Mouse (Mus musculus) cerebellum, postnatal 10 days (tissue): ENCODE measurements around the gene Mindy4.

Experiments
- DNase-seq, 2 experiments: peaks; one replicate each; pipeline ENCODE4 v3.0.0; 2021; ENCODE audit warnings: mixed read lengths in 2 of 2

The Mindy4 gene

DNA sequence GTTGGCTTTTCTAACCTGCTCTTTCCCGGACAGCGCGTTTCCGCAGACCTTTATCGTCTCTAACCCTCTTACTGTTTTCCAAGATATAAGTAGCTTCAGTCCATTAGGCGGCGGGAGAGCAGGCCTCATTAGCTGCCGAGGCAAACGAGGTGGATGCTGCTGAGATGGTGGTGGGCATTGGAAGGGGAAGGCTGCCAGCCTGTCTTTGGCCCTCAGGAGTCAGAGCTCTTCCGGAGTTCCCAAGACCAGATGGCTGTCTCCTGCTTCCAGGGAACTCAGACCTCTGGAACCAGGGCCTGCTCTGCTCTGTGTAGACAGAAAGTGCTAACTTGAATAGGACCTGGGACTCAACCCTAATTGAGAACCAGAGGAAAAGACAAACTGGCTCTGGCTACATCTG is 140.3 kb downstream of the Mindy4 start:
- peak; percentile 41 to 62 for DNase-seq

DNA sequence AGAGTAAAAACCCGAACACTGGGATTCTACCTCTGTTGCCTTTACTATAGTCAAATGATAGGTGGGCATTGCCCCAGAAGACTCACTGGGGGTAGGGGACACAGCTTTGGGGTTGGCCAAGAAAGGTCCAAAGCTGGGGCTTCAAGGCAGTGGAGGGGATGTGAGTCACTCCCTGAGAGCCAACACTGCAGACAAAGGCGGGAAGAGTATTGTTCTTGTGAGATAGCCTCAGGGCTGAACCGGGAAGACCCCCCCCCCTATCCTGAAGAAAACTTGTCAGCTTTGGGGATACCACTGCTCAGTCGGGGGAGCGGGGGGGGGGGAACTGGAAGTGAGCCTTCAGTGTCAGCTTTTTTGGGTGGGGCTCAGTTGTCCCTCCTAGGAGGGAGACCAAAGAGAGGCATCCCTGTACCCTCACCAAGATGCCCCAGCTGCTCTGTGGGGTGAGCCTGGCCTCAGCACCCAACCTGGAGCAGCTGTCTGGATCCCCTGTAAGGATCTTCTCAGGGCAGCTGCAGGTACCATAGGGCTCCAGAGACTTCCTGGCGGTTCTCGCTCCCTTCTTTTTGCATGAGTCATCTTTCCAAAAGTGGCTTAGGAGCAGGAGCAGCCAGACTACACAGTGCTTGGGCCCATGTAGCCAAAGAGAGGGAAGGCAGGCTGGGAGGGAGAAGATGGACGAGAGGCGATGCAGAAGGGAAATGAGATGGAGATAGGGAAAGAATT is 141.3 kb downstream of the Mindy4 start:
- DNase-seq: no peak

DNA sequence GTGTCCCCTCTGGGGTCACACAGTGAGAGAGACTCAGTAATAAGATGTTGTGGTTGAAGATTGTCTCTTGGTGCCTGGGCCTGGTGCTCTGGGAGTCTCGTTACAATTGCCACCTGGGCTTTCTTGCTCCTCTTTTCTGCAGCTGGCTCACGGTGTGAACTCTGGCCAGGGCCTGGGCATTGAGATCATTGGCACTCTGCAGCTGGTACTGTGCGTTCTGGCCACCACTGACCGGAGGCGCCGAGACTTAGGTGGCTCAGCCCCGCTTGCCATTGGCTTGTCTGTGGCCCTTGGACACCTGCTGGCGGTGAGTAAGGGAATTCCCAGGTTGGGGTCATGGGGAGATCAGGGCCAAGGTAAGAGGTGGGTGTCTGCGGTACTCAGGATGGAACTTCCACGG is 142.1 kb downstream of the Mindy4 start:
- no peak for DNase-seq

DNA sequence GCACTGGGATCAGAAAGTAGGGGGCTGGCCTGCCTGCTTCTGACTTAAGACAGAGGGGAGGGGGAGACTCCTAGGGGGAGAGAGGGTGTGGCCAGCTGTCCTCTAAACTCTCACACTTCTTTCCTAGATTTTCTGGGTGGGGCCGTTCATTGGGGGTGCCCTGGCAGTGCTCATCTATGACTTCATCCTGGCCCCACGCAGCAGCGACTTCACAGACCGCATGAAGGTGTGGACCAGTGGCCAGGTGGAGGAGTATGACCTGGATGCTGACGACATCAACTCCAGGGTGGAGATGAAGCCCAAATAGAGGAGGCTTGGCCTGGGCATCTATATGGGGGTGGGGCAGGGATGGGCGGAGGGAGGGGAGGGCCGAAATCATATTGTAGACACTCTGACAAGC is 143.3 kb downstream of the Mindy4 start:
- no peak for DNase-seq

DNA sequence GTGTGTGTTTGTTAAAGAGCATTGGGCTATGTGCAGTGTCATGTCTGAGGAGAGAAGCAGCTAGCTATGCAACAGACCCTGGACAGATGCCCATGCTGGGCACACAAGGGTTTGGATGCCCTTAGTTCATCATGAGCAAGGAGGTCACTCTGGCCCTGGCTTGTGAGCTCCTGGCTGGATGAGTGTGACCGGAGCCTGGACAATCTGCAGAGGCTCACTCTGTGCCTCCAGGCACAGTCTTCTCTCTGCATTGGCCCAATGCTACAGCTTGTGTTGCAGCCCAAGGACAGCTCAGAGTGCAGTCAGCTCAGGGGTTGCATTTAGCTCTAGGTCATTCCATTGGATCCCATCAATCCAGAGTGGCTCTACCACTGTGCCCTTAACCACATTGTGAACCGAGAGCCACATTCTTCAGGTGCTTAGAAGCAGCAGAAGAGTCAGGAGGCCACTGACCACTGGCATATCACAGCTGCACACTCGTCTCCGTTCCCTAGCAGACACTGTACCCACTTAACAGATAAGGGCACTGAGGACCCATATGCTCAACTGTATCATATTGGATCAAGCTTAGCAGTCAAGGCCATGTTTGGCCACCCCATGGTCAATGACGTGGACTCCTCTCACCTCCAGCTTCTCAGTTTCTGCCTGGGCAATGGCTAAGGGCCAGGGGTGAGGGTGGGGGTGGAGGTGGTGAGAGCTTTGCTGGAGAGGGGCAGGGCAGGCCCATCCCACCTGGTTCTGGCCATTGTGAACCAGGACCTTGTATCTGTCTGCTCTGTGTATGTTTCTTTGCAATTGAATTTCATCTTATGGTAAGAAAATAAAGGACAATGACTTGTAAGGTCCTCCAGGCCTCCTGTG is 144.8 kb downstream of the Mindy4 start:
- no peak for DNase-seq

DNA sequence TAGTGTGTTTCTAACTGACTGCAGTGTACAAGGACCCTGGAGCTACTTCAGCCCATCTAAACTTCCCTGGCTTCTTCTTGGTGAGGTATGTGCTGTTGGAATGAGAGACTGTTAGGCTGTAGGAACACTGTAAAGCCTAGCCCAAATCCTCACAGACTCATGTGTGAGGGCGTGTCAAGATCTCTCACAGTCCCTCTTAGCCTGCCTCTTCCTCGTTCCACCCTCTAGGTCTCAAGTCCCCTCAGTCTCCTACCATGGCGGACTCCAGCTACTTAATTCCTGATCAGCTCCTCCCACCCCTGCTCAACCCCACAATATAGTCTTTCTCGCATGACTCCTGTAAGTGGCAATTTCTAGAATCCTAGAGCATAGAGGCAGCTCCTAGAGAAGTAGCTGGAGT is 146.0 kb downstream of the Mindy4 start:
- no peak for DNase-seq

DNA sequence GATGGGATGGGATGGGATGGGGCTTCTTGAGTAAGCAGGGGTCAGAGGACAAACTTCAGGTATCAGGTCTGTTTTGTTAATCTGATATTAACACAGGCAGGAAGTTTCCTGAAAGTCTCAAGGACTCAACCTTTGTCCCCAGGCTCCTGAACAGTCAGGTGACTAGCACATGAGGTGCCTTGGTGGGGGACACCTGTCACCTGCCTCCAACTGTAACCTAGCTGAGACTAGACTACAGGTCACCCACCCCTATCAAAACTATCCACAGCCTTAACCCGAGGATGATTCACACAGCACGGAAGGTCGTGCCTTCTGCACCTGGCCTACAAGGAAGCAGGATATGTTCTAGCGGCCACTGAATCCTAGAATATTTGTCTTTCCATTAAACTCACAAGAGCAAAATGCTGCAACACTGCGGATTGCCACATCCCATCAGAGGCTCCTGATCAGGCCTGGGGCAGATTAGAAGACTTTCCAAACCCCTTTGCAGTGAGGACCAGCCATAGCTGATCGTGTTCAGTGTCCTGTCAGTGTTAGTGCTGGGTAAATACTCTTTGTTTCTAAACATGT is 147.3 kb downstream of the Mindy4 start:
- no peak for DNase-seq

DNA sequence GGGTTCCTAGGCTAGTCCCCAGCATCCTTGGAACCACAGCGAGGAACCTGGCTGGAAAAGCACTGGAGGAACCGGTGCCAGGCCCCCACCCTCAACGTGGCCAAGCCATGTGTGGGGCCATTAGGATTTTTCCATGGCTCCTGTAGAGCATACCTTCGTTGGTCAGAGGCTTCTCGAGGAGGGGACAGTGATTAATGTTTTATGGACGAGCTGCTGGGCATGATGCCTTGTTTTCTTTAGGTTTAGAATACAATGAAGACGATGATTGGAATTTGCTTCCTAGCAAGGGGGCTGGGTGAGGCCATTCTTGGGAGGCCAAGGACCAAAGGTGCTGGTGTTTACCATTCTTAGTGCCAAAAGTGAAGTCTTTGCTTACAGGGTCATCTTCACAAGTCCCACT is 148.5 kb downstream of the Mindy4 start:
- DNase-seq: no peak

DNA sequence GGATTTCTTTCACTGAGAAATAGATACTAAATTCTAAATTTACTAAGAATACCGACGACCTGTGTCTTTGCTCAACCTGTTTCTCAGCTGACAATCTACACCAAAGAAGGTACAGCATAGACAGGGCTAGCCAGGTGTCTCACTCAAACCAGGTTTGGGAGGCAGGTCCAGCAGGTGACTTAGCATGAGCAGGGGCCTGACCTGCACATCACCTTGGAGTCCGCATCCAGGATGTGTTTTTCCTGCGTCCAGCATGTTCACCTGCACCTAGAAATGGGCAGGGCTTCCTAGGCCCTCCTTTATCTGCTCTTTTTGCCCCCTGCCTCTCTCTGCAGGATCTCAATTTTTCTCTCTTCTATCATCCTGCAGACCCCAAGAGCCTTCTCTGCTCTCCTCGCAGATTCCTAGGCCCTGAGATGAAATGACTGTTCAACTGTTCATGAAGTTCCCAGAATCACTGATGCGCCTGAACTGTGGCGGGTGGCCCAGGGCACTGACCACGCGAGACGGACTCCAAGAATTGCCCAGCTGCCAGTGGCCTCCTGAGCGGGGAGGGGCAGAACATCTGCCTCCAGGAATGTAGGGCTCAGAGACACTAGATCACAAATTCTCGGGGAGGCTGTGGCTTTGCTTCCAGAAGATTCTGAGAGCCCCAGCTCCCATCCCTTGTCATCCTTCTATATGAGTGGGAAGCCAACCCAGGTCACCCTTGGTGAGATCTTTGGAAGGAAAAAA is 150.7 kb downstream of the Mindy4 start:
- DNase-seq: no peak

DNA sequence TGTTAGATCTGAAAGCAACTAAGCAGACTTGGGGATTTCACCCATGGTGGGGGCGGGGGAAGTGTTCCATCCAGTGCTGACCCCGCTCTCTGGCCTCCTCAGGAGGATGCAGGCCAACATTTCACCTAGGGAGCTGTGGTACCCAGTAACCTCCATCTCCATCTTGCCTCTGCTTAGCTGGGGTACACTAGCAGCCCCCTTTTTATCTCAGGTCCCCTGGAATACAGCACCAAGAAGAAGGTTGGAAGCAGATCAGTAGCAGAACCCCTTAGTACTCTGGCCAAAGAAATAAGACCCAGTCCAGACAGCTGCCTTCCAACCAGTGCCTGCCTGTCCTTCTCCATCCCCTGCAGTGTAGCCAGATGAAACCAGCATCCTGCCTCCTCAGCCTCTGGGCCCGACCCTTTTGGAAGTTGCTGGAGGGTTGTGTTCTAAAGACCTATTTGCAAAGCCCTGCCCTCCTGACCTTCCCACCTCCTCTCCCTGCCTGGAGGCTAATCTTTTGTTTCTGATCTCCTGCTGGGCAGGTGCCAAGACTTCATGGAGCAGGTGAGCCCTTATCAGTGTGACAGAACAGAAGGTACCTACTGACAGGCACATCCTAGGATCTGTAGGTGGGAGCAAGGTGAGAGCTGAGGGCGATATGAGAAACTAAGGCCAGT is 151.4 kb downstream of the Mindy4 start:
- no peak for DNase-seq

DNA sequence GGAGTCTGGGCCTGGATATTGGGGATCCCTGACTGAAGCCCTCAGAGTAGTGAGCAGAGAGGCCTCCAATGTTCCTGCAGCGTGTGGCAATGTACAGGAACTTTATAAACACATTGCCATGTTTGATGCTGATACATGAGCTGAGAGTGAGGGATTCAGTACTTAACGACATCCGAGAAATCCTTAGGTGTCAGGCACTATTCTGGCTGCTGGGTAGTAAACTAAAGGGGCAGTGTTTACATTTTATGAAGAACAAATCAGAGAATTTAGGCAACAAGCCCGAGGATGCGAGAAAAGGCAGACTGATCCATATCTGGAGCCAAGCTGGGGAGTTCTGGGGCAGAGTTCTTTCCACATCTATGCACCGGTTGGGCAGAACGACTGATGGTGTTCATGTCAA is 152.4 kb downstream of the Mindy4 start:
- no peak for DNase-seq

DNA sequence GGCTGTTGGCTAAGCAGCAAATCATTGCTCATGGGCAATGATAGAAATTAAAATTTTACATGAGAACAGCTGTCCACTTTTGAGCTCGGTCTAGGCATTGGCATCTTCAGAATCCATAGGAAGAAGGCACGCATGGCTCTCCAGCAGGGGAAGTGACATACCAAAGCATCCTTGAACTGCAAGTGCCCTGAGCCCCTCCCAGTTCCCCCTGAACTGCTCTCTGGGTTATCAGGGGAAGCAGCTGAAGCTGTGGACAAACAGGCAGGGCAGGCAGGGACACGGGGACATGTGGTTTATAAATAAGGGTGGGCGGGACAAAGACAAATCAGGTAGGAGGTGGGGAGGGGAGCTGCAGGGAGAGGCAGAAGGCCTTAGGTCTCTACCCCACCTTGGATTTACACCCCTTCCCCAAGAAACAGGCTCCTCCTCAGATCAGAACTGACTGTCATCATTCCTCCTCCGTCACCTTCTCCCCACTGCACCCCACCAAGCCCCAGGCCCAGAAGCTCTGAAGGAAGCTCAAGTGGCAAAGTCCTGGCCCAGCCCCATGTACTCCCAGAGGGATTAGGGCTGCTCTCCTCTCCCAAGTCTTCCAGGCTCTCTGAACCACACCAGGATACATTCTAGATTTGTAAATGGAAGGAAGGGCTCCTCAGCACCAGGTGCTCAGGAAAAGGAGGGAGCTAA is 153.0 kb downstream of the Mindy4 start:
- no peak for DNase-seq

DNA sequence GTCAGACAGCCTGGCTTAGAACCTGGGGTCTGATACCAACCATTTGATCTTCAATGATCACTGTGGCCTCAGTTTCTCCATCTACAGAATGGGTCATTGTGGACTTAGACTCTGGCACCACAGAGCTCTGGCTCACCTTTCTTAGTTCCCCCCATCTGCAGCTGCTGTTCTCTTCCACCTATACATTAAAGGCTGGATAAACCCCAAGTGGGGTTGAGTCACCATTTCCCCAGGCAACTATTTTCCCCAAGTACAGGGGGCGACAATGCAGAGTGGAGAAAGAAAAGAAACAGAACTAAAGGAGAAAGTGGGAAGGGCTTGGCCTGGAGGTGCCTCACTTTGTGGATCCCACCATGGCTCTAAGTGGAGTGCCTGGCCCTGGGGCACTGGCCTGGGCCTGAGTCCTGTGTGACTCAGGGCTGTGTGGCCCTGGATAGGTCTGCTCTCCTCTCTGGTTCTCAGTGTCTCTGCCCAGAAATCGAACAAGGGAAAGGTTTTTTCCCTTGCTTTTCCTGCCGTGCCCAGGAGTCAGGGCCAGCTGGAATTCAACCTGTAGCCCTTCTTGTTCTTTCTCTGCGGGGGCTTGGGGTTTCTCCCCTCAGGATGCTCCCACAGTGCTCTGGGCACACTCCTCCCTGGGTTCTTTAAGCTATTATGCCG is 153.9 kb downstream of the Mindy4 start:
- no peak for DNase-seq

DNA sequence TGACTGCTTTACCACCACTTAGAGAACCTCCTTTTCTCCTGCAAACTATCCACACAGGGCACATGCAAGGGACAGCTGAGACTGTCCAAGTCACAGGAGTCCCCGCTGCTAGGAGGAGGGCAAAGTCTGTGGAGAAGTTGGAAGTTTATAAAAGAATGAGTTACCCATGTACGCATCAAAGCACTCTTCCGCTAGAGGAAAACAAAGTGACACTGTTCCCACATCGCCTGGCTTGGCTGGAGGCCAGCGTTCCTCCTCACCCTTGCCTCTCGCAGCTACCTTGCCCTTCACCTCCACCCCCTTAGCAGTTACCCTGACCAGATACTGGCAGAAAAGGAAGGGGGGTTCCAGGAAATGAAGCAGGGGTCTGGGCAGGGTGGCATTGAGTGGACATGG is 154.5 kb downstream of the Mindy4 start:
- DNase-seq: peak in 1 of 2 experiments; percentile 32

DNA sequence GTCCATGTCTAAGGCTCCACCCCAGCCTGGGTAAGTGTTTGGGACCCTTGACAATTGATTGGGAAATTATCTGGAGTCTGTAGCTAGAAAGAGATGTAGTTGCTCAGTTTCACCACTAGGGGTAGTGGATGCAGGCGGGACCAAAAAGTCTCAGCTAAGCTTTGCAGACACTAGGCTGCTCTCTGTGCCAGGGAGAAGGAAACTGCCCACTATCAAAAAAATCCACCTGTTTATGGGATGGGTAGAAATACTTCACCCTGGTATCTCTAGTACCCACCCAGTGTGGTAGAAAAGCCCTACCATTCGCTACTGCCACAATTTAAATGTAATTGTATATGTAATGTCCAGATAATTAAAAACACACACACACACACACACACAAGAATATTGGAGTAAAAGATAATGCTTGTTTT is 155.6 kb downstream of the Mindy4 start:
- peak; percentile 25 to 58 for DNase-seq

DNA sequence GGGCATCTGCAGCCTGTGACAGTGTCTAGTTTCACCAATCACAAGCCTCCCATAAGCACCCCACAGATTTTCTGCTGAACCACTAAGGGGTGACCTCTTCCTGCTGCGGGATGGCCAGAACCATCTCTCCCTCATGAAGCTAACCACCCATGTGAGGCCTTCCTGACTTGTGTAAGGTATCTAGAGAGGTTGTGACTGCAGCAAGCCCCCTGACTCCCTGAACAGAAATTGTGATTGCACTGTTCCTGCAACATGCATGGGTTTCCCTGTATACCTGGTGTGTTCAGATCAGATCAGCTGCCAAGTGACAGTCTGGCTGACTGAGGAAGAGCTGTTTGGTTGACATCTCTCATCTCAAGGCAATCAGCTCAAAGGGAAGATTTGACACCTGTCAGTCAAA is 159.5 kb downstream of the Mindy4 start:
- DNase-seq: no peak

DNA sequence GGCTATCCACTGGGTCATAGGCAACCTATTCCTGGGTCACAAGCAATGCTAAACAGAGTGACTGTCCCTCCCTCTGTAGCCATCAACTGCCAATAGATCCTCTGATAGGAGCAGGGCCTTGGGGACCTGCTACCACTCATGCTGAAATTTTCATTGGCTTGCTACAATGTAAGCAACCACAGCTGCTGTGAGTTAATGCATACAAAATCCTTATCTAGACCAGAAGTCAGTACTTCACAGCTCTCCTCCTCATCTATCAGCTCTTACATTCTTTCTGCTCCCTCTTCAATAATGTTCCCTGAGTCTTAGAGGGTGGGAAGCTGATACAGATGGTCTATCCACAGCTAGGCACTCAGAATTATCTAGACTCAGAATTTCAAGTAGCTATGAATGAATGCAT is 163.9 kb downstream of the Mindy4 start:
- DNase-seq: no peak
